Mouse (Mus musculus): ENCODE measurements around the gene Itpkb.

- no peak for TF ChIP-seq GATA1 (IDR thresholded peaks at IDR 0.05; ENCODE audit: low read length)
- no peak for TF ChIP-seq TAL1 (IDR thresholded peaks at IDR 0.05; ENCODE audit: low read length)
These were observed 47.7 kb upstream of the Itpkb start for GRCm38 (mm10) chr1:180282581-180282980.
